Mouse (Mus musculus) testis, adult 2 months (tissue): ENCODE measurements around the gene Chn2. TPM values are rescaled to one million over a fixed set of nuclear protein-coding genes. Genes with fewer than 3 reads are reported as not detected.

Experiments used
- H3K27ac ChIP-seq: fragments of 200-500 bp; 2 replicates; pipeline ENCODE4 v1.5.1; 2012; ENCODE audit warnings: low read depth, low read length; ENCODE audit not compliant: control insufficient read depth, insufficient read depth
- H3K27me3 ChIP-seq: fragments of 200-500 bp; 2 replicates; pipeline ENCODE4 v1.6.1; 2012; ENCODE audit warnings: mild to moderate bottlenecking, low read length, moderate library complexity; ENCODE audit not compliant: control insufficient read depth, insufficient read depth
- H3K36me3 ChIP-seq: fragments of 200-500 bp; 2 replicates; pipeline ENCODE4 v1.6.1; 2012; ENCODE audit warnings: mild to moderate bottlenecking, low read length; ENCODE audit not compliant: control insufficient read depth, insufficient read depth
- H3K4me1 ChIP-seq: fragments of 200-500 bp; 2 replicates; pipeline ENCODE4 v1.6.1; 2012; ENCODE audit warnings: low read length; ENCODE audit not compliant: control insufficient read depth, insufficient read depth
- H3K4me3 ChIP-seq: fragments of 200-500 bp; 2 replicates; pipeline ENCODE4 v1.5.1; 2012; ENCODE audit warnings: low read depth, mild to moderate bottlenecking, low read length, moderate library complexity, mixed read lengths; ENCODE audit not compliant: control insufficient read depth
- CTCF ChIP-seq: fragments of 200-500 bp; IDR thresholded peaks from 2 replicates; pipeline ENCODE4 v1.5.1; 2012; ENCODE audit warnings: low read depth, mild to moderate bottlenecking, inconsistent platforms, low read length, moderate library complexity; ENCODE audit not compliant: control insufficient read depth, insufficient read depth, insufficient replicate concordance
- POLR2A ChIP-seq: fragments of 200-500 bp; IDR thresholded peaks from 2 replicates; pipeline ENCODE4 v1.6.1; 2012; ENCODE audit warnings: low read depth, mild to moderate bottlenecking, inconsistent platforms, low read length, moderate library complexity; ENCODE audit not compliant: control insufficient read depth
- polyA plus RNA-seq: library from polyadenylated mRNA; depleted of rRNA; stranded (reverse); fragments of >200 nt; gene quantifications from 2 replicates; pipeline ENCODE4 v1.2.3, GENCODE M21; 2012

Chn2 gene
- polyA plus RNA-seq, 1 experiment: 637 TPM

- no peak overlapping the region for H3K27ac ChIP-seq
- H3K36me3 ChIP-seq: no peaks in the 10 kb centered on the region
- H3K27me3 ChIP-seq: no peaks in the 10 kb centered on the region
- no peak overlapping the region for H3K4me3 ChIP-seq
- TF ChIP-seq POLR2A (no peak), CTCF (no peak)
- H3K4me1 ChIP-seq: peaks cover 2% of the 10 kb centered on the region; the same call in 1 of the 2 replicates
Measured at GRCm38 (mm10) chr6:54078269-54078668, 38.9 kb downstream of the Chn2 start.

GRCm38 (mm10) chr6:54079881-54080280 is 40.5 kb downstream of the Chn2 start:
- Histone ChIP-seq H3K4me1 (peaks cover 2% of the 10 kb centered on the region; the same call in 1 of the 2 replicates), H3K36me3 (no peaks in the 10 kb centered on the region), H3K27ac (no peak overlapping the region), H3K27me3 (no peaks in the 10 kb centered on the region), H3K4me3 (no peak overlapping the region)
- TF ChIP-seq CTCF (no peak), POLR2A (no peak)

- no peaks in the 10 kb centered on the region for H3K27me3 ChIP-seq
- no peak overlapping the region for H3K4me3 ChIP-seq
- no peak for TF ChIP-seq POLR2A
- TF ChIP-seq CTCF: no peak
- no peak overlapping the region for H3K27ac ChIP-seq
- H3K4me1 ChIP-seq: peaks cover 2% of the 10 kb centered on the region; the same call in 1 of the 2 replicates
- H3K36me3 ChIP-seq: no peaks in the 10 kb centered on the region
Measured at GRCm38 (mm10) chr6:54080518-54081285, 41.3 kb downstream of the Chn2 start.

GRCm38 (mm10) chr6:54082576-54082975 is 43.2 kb downstream of the Chn2 start:
- Histone ChIP-seq H3K27me3 (no peaks in the 10 kb centered on the region), H3K36me3 (no peaks in the 10 kb centered on the region), H3K4me3 (no peak overlapping the region), H3K27ac (no peak overlapping the region), H3K4me1 (peaks cover 2% of the 10 kb centered on the region; the same call in 1 of the 2 replicates)
- no peak for TF ChIP-seq CTCF
- TF ChIP-seq POLR2A: no peak

- TF ChIP-seq POLR2A (no peak), CTCF (no peak)
- Histone ChIP-seq H3K27ac (no peak overlapping the region), H3K36me3 (no peaks in the 10 kb centered on the region), H3K4me1 (peaks cover 2% of the 10 kb centered on the region; the same call in 1 of the 2 replicates), H3K4me3 (no peak overlapping the region), H3K27me3 (no peaks in the 10 kb centered on the region)
Measured at GRCm38 (mm10) chr6:54084046-54084445, 44.7 kb downstream of the Chn2 start.

GRCm38 (mm10) chr6:54085009-54085408 is 45.7 kb downstream of the Chn2 start:
- Histone ChIP-seq H3K4me3 (no peak overlapping the region), H3K27me3 (no peaks in the 10 kb centered on the region), H3K36me3 (no peaks in the 10 kb centered on the region), H3K27ac (no peak overlapping the region), H3K4me1 (peaks cover 2% of the 10 kb centered on the region; the same call in 1 of the 2 replicates)
- TF ChIP-seq POLR2A: no peak
- TF ChIP-seq CTCF: no peak

GRCm38 (mm10) chr6:54088168-54088567 is 48.8 kb downstream of the Chn2 start:
- Histone ChIP-seq H3K4me3 (no peak overlapping the region), H3K36me3 (no peaks in the 10 kb centered on the region), H3K27me3 (no peaks in the 10 kb centered on the region), H3K27ac (no peak overlapping the region), H3K4me1 (no peaks in the 10 kb centered on the region)
- TF ChIP-seq POLR2A (no peak), CTCF (no peak)
